12 mouse cellular contexts compared by ENCODE assay signal in the genomic region with DNA sequence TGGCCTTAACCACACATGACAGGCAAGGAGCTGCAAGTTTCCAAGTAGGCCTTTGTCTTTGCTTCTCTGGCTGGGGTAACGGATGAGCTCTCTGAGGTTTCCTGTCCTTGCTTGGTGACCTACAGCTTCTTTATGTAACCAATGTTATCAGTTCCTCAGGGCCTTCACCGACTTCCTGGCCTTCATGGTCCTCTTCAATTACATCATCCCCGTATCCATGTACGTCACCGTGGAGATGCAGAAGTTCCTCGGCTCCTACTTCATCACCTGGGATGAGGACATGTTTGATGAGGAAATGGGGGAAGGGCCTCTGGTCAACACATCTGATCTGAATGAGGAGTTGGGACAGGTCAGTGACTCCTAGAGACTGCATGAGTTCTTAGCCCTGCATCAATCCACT.
"Had no signal": no experiment of that assay in that cellular context is flagged by ENCODE, and none has a peak within 500 bp of the region (broad histone marks: within the 10 kb centered on the region; RNA-seq: fewer than 3 reads in every experiment).

No protein-coding gene starts in this region.

- ATAC-seq: liver, postnatal 0 days; midbrain, embryonic 13.5 days; midbrain, embryonic 15.5 days had no signal

- DNase-seq: liver, embryonic 13.5 days; liver, postnatal 0 days; lung, adult 2 months; lung, postnatal 10 days; lung, postnatal 4 days; right cerebral cortex, postnatal 14 days; spleen, adult 18-20 months; thymus, adult 18-20 months; thymus, postnatal 14 days; thymus, postnatal 4 days had no signal
